Mouse (Mus musculus): Measurements from ENCODE around the gene Mrpl10. TPM values are rescaled to one million over a fixed set of nuclear protein-coding genes. Genes with fewer than 3 reads are reported as not detected.

Mrpl10 gene
- polyA plus RNA-seq (2012; fragmentation: generic; extraction: Trizol), result 66.0 TPM

GRCm38 (mm10) chr11:97041022-97041899 is at the start of gene Mrpl10, which contains the start of gene Lrrc46:
Gene Mrpl10 (plus strand): TSS chr11:97041560.
Gene Lrrc46 (minus strand): TSS chr11:97041407.
- no peak within 1 kb of the TSS for H3ac ChIP-seq (ENCODE audit: control insufficient read depth, insufficient read length)
- TF ChIP-seq POLR2AphosphoS2 (IDR thresholded peaks at IDR 0.05; ENCODE audit: insufficient read length, low read depth) (peak; percentile 89), SRF (IDR thresholded peaks at IDR 0.05; ENCODE audit: control insufficient read depth, insufficient read length, low read depth) (no peak), MYOG (IDR thresholded peaks at IDR 0.05; ENCODE audit: control insufficient read depth in 1 of 3, insufficient read depth in 1 of 3, insufficient read length in 2 of 3, low read depth in 2 of 3) (no peak), POLR2A (IDR thresholded peaks at IDR 0.05; ENCODE audit: insufficient read length, low read depth) (peak; percentile 90), E2F4 (IDR thresholded peaks at IDR 0.05; ENCODE audit: insufficient read depth) (peak; percentile 17)
- peak within 1 kb of the TSS; percentile 98 for H3K4me2 ChIP-seq (ENCODE audit: low read depth)

GRCm38 (mm10) chr11:96992722-96993311 is 48.5 kb upstream of the Mrpl10 start:
- H3K36me3 ChIP-seq (ENCODE audit: control insufficient read depth, insufficient read depth), result no peaks in the 10 kb centered on the region
- no peak overlapping the region for H3ac ChIP-seq (ENCODE audit: control insufficient read depth, insufficient read length)
- TF ChIP-seq TCF3 (IDR thresholded peaks at IDR 0.05; ENCODE audit: insufficient read length, low read depth) (no peak), MAX (IDR thresholded peaks at IDR 0.05; ENCODE audit: low read depth) (no peak), SRF (IDR thresholded peaks at IDR 0.05; ENCODE audit: control insufficient read depth, insufficient read length, low read depth) (no peak), TCF12 (IDR thresholded peaks at IDR 0.05; ENCODE audit: insufficient read depth, poor library complexity, severe bottlenecking) (no peak), POLR2AphosphoS2 (IDR thresholded peaks at IDR 0.05; ENCODE audit: insufficient read length, low read depth) (no peak), POLR2A (IDR thresholded peaks at IDR 0.05; ENCODE audit: insufficient read length, low read depth) (peak; percentile 26), MYOG (IDR thresholded peaks at IDR 0.05; ENCODE audit: control insufficient read depth in 1 of 3, insufficient read depth in 1 of 3, insufficient read length in 2 of 3, low read depth in 2 of 3) (no peak), E2F4 (IDR thresholded peaks at IDR 0.05; ENCODE audit: insufficient read depth) (no peak)
- H3K79me2 ChIP-seq (ENCODE audit: control insufficient read depth, insufficient read depth), result no peaks in the 10 kb centered on the region
- peak overlapping the region; percentile 74 for H3K4me2 ChIP-seq (ENCODE audit: low read depth)
- no peaks in the 10 kb centered on the region for H3K27me3 ChIP-seq (ENCODE audit: control insufficient read depth, insufficient read depth, insufficient read length)
- no peak overlapping the region for H3K4me3 ChIP-seq

More at GRCm38 (mm10) chr11:97041022-97041899, at the start of gene Mrpl10, which contains the start of gene Lrrc46:
- no peaks in the 10 kb centered on the region for H3K27me3 ChIP-seq (ENCODE audit: control insufficient read depth, insufficient read depth, insufficient read length)
- peak within 1 kb of the TSS; percentile 71 for H3K4me3 ChIP-seq
- peaks cover 29% of the 10 kb centered on the region for H3K79me2 ChIP-seq (ENCODE audit: control insufficient read depth, insufficient read depth)
- H3K36me3 ChIP-seq (ENCODE audit: control insufficient read depth, insufficient read depth), result peaks cover 5% of the 10 kb centered on the region

- H3K4me2 ChIP-seq (ENCODE audit: low read depth), result peak overlapping the region; percentile 32
- H3K4me3 ChIP-seq, result no peak overlapping the region
- no peaks in the 10 kb centered on the region for H3K79me2 ChIP-seq (ENCODE audit: control insufficient read depth, insufficient read depth)
- TF ChIP-seq MYOG (IDR thresholded peaks at IDR 0.05; ENCODE audit: control insufficient read depth in 1 of 3, insufficient read depth in 1 of 3, insufficient read length in 2 of 3, low read depth in 2 of 3) (no peak), TCF12 (IDR thresholded peaks at IDR 0.05; ENCODE audit: insufficient read depth, poor library complexity, severe bottlenecking) (no peak), MAX (IDR thresholded peaks at IDR 0.05; ENCODE audit: low read depth) (no peak), POLR2A (IDR thresholded peaks at IDR 0.05; ENCODE audit: insufficient read length, low read depth) (no peak), SRF (IDR thresholded peaks at IDR 0.05; ENCODE audit: control insufficient read depth, insufficient read length, low read depth) (no peak), CEBPB (IDR thresholded peaks at IDR 0.05; ENCODE audit: insufficient read depth, poor library complexity, severe bottlenecking) (no peak), REST (IDR thresholded peaks at IDR 0.05; ENCODE audit: insufficient read depth, insufficient read length) (no peak), POLR2AphosphoS2 (IDR thresholded peaks at IDR 0.05; ENCODE audit: insufficient read length, low read depth) (no peak), E2F4 (IDR thresholded peaks at IDR 0.05; ENCODE audit: insufficient read depth) (no peak), MYOD1 (IDR thresholded peaks at IDR 0.05; ENCODE audit: control insufficient read depth in 1 of 3, insufficient read length in 2 of 3, low read depth in 2 of 3) (no peak), USF1 (IDR thresholded peaks at IDR 0.05; ENCODE audit: low read depth) (no peak), TCF3 (IDR thresholded peaks at IDR 0.05; ENCODE audit: insufficient read length, low read depth) (no peak)
- H3K36me3 ChIP-seq (ENCODE audit: control insufficient read depth, insufficient read depth), result no peaks in the 10 kb centered on the region
- H3K27me3 ChIP-seq (ENCODE audit: control insufficient read depth, insufficient read depth, insufficient read length), result no peaks in the 10 kb centered on the region
- H3ac ChIP-seq (ENCODE audit: control insufficient read depth, insufficient read length), result no peak overlapping the region
These were observed 46.3 kb upstream of the Mrpl10 start for GRCm38 (mm10) chr11:96995031-96995430.

GRCm38 (mm10) chr11:96995836-96996772 is 45.3 kb upstream of the Mrpl10 start:
- no peaks in the 10 kb centered on the region for H3K27me3 ChIP-seq (ENCODE audit: control insufficient read depth, insufficient read depth, insufficient read length)
- no peak overlapping the region for H3ac ChIP-seq (ENCODE audit: control insufficient read depth, insufficient read length)
- TF ChIP-seq POLR2AphosphoS2 (IDR thresholded peaks at IDR 0.05; ENCODE audit: insufficient read length, low read depth) (no peak), REST (IDR thresholded peaks at IDR 0.05; ENCODE audit: insufficient read depth, insufficient read length) (no peak), TCF3 (IDR thresholded peaks at IDR 0.05; ENCODE audit: insufficient read length, low read depth) (no peak), TCF12 (IDR thresholded peaks at IDR 0.05; ENCODE audit: insufficient read depth, poor library complexity, severe bottlenecking) (no peak), POLR2A (IDR thresholded peaks at IDR 0.05; ENCODE audit: insufficient read length, low read depth) (no peak), SRF (IDR thresholded peaks at IDR 0.05; ENCODE audit: control insufficient read depth, insufficient read length, low read depth) (no peak), USF1 (IDR thresholded peaks at IDR 0.05; ENCODE audit: low read depth) (no peak), CEBPB (IDR thresholded peaks at IDR 0.05; ENCODE audit: insufficient read depth, poor library complexity, severe bottlenecking) (no peak), MYOG (IDR thresholded peaks at IDR 0.05; ENCODE audit: control insufficient read depth in 1 of 3, insufficient read depth in 1 of 3, insufficient read length in 2 of 3, low read depth in 2 of 3) (no peak), E2F4 (IDR thresholded peaks at IDR 0.05; ENCODE audit: insufficient read depth) (no peak), MYOD1 (IDR thresholded peaks at IDR 0.05; ENCODE audit: control insufficient read depth in 1 of 3, insufficient read length in 2 of 3, low read depth in 2 of 3) (no peak), MAX (IDR thresholded peaks at IDR 0.05; ENCODE audit: low read depth) (no peak)
- no peak overlapping the region for H3K4me3 ChIP-seq
- H3K79me2 ChIP-seq (ENCODE audit: control insufficient read depth, insufficient read depth), result no peaks in the 10 kb centered on the region
- no peaks in the 10 kb centered on the region for H3K36me3 ChIP-seq (ENCODE audit: control insufficient read depth, insufficient read depth)
- H3K4me2 ChIP-seq (ENCODE audit: low read depth), result peak overlapping the region; percentile 66

Measured in myocyte (in vitro differentiated cells).